Mouse (Mus musculus): ENCODE data around the gene Pdpn. TPM values are rescaled to one million over a fixed set of nuclear protein-coding genes. Genes with fewer than 3 reads are reported as not detected.
A peak's percentile ranks its signal among the peaks of the same experiment; 100 is the strongest.

Pdpn gene
- total and polyA plus RNA-seq, 2 experiments from 2014 or later, result 31.8 to 45.5 TPM

- TF ChIP-seq CTCF (IDR thresholded peaks at IDR 0.05; ENCODE audit: low read depth), result no peak
- Histone ChIP-seq H3K27ac (no peak overlapping the region), H3K4me1 (ENCODE audit: insufficient read depth, low read length) (no peaks in the 10 kb centered on the region), H3K4me3 (ENCODE audit: low read length) (no peak overlapping the region), H3K36me3 (ENCODE audit: insufficient read depth, low read length) (no peaks in the 10 kb centered on the region), H3K4me2 (ENCODE audit: low read depth, low read length) (no peak overlapping the region), H3K9me3 (ENCODE audit: low read length) (no peaks in the 10 kb centered on the region), H3K9ac (replicated peaks; ENCODE audit: low read length) (no peak overlapping the region), H3K27me3 (ENCODE audit: insufficient read depth, low read length) (no peaks in the 10 kb centered on the region)
- WGBS, result 94% methylated on average over 10 of the region's 10 CpGs
- no peak for DNase-seq (ENCODE audit: low spot score)
- ATAC-seq, result peak; percentile 35; the same call in 1 of the 2 replicates
Observed at GRCm38 (mm10) chr4:143231790-143232422, 67.5 kb downstream of the Pdpn start.

GRCm38 (mm10) chr4:143231110-143231509 lies 68.3 kb downstream of the Pdpn start:
- ATAC-seq, result no peak
- H3K4me3 ChIP-seq (ENCODE audit: low read length), result no peak overlapping the region
- no peaks in the 10 kb centered on the region for H3K36me3 ChIP-seq (ENCODE audit: insufficient read depth, low read length)
- DNase-seq (ENCODE audit: low spot score), result no peak
- no peaks in the 10 kb centered on the region for H3K9me3 ChIP-seq (ENCODE audit: low read length)
- no peak overlapping the region for H3K27ac ChIP-seq
- no peak overlapping the region for H3K4me2 ChIP-seq (ENCODE audit: low read depth, low read length)
- no peak overlapping the region for H3K9ac ChIP-seq (replicated peaks; ENCODE audit: low read length)
- no peaks in the 10 kb centered on the region for H3K4me1 ChIP-seq (ENCODE audit: insufficient read depth, low read length)
- TF ChIP-seq CTCF (IDR thresholded peaks at IDR 0.05; ENCODE audit: low read depth), result no peak
- H3K27me3 ChIP-seq (ENCODE audit: insufficient read depth, low read length), result no peaks in the 10 kb centered on the region
- 69% methylated on average over 3 of the region's 3 CpGs for WGBS

DNA sequence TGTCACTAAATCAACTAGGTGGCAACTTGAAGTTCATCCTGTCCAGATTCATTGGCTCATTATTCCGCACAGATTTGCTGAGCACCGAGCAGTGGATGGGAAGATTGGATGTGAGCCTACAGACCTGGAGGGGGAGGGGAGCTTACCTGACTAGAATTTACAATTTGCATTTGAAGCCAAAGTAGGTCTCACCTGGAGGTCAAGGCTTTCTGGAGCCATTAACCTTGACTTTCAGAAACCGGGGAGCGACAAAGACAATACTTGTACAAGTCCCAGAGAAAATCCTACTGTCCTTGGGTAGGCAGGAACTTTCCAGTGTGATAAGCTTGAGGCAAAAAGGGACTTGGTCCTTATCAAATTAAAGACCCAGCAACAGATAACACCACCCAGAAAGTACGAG lies 71.4 kb downstream of the Pdpn start:
- DNase-seq (ENCODE audit: low spot score) (no peak), ATAC-seq (no peak)
- Histone ChIP-seq H3K4me2 (ENCODE audit: low read depth, low read length) (no peak overlapping the region), H3K27ac (no peak overlapping the region), H3K27me3 (ENCODE audit: insufficient read depth, low read length) (no peaks in the 10 kb centered on the region), H3K4me3 (ENCODE audit: low read length) (no peak overlapping the region), H3K4me1 (ENCODE audit: insufficient read depth, low read length) (no peaks in the 10 kb centered on the region), H3K9ac (replicated peaks; ENCODE audit: low read length) (no peak overlapping the region), H3K36me3 (ENCODE audit: insufficient read depth, low read length) (no peaks in the 10 kb centered on the region), H3K9me3 (ENCODE audit: low read length) (no peaks in the 10 kb centered on the region)
- TF ChIP-seq CTCF (IDR thresholded peaks at IDR 0.05; ENCODE audit: low read depth), result no peak
- 68% methylated on average over 5 of the region's 5 CpGs for WGBS

DNA sequence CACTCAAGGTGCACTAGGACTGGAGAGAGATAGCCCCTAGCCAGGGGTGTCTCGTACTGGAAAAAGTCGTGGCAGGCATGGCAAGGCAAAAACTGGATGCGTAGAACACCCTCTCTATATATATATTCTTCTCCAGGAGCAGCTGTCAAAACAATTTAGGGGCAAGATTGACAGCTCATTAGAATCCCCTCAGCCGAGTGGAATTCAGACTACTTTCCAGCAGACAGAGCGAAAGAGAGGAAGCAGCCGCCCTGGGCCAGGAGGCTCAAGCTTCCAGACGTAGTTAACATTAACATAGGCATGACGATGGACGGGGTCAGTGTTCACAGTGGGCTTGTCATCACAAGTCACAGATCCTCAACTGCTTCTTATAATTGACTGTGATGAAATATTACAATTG lies 73.5 kb downstream of the Pdpn start:
- DNase-seq (ENCODE audit: low spot score), result no peak
- ATAC-seq, result no peak
- 44% methylated on average over 9 of the region's 9 CpGs for WGBS
- Histone ChIP-seq H3K27me3 (ENCODE audit: insufficient read depth, low read length) (no peaks in the 10 kb centered on the region), H3K9ac (replicated peaks; ENCODE audit: low read length) (no peak overlapping the region), H3K4me1 (ENCODE audit: insufficient read depth, low read length) (no peaks in the 10 kb centered on the region), H3K4me2 (ENCODE audit: low read depth, low read length) (no peak overlapping the region), H3K36me3 (ENCODE audit: insufficient read depth, low read length) (no peaks in the 10 kb centered on the region), H3K4me3 (ENCODE audit: low read length) (no peak overlapping the region), H3K9me3 (ENCODE audit: low read length) (no peaks in the 10 kb centered on the region), H3K27ac (no peak overlapping the region)
- no peak for TF ChIP-seq CTCF (IDR thresholded peaks at IDR 0.05; ENCODE audit: low read depth)

GRCm38 (mm10) chr4:143219316-143219751 lies 80.0 kb downstream of the Pdpn start:
- Histone ChIP-seq H3K36me3 (ENCODE audit: insufficient read depth, low read length) (no peaks in the 10 kb centered on the region), H3K4me2 (ENCODE audit: low read depth, low read length) (peak overlapping the region; percentile 39), H3K27me3 (ENCODE audit: insufficient read depth, low read length) (no peaks in the 10 kb centered on the region), H3K27ac (peak overlapping the region; percentile 5; the same call in 1 of the 2 replicates), H3K4me3 (ENCODE audit: low read length) (0 out of 2 replicates have a peak overlapping the region, but pooled peaks have one; percentile 7), H3K4me1 (ENCODE audit: insufficient read depth, low read length) (no peaks in the 10 kb centered on the region), H3K9ac (replicated peaks; ENCODE audit: low read length) (no peak overlapping the region; the same call in 1 of the 2 replicates), H3K9me3 (ENCODE audit: low read length) (no peaks in the 10 kb centered on the region)
- ATAC-seq, result peak; percentile 87
- no peak for TF ChIP-seq CTCF (IDR thresholded peaks at IDR 0.05; ENCODE audit: low read depth)
- peak; percentile 28 for DNase-seq (ENCODE audit: low spot score)
- WGBS, result 9% methylated on average over 9 of the region's 9 CpGs

DNA sequence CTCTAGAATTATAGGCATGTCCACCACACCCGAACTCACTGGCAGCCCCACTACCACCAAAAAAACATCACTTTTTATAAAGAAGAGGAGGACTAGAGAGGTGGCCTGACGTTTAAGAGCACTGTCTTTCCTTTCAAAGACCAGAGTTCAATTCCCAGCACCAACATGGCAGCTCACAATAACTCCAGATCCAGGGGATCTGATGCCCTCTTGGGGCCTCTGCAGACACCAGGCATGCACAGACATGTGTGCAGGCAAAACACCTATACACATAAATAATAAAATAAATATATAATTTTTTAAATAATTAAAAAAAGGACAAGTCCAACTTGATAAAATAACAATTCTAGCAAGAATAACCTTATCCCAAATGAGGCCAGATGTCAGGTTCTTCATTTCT lies 80.5 kb downstream of the Pdpn start:
- Histone ChIP-seq H3K4me3 (ENCODE audit: low read length) (no peak overlapping the region), H3K27ac (peak overlapping the region; percentile 5; the same call in 1 of the 2 replicates), H3K4me2 (ENCODE audit: low read depth, low read length) (peak overlapping the region; percentile 39), H3K9ac (replicated peaks; ENCODE audit: low read length) (no peak overlapping the region; the same call in 1 of the 2 replicates), H3K27me3 (ENCODE audit: insufficient read depth, low read length) (no peaks in the 10 kb centered on the region), H3K9me3 (ENCODE audit: low read length) (no peaks in the 10 kb centered on the region), H3K4me1 (ENCODE audit: insufficient read depth, low read length) (no peaks in the 10 kb centered on the region), H3K36me3 (ENCODE audit: insufficient read depth, low read length) (no peaks in the 10 kb centered on the region)
- DNase-seq (ENCODE audit: low spot score) (no peak), ATAC-seq (no peak)
- no peak for TF ChIP-seq CTCF (IDR thresholded peaks at IDR 0.05; ENCODE audit: low read depth)
- whole genome bisulfite sequencing, result 83% methylated on average over 2 of the region's 2 CpGs

Other genes starting within 250 kb of the Pdpn start
- gene Prdm2, start 86.6 kb downstream of the Pdpn start, total RNA-seq (2014; rRNA removed), result 16.6 and 23.8 TPM in 2 replicates
- gene Prdm2, start 86.6 kb downstream of the Pdpn start, polyA plus RNA-seq (2015; fragmentation: Nextera tagmentation; extraction: Ambion mirVana), result 10.3 and 11.0 TPM in 2 replicates
- gene Lrrc38, start 50.2 kb upstream of the Pdpn start, total RNA-seq (2014; rRNA removed), result 0.29 and 0.63 TPM in 2 replicates
- 0.84 and 0.97 TPM in 2 replicates for gene Lrrc38, start 50.2 kb upstream of the Pdpn start, polyA plus RNA-seq (2015; fragmentation: Nextera tagmentation; extraction: Ambion mirVana)
- gene Pramel1, start 94.9 kb upstream of the Pdpn start, total RNA-seq (2014; rRNA removed), result not detected in 2 replicates
- gene Pramel1, start 94.9 kb upstream of the Pdpn start, polyA plus RNA-seq (2015; fragmentation: Nextera tagmentation; extraction: Ambion mirVana), result not detected in 2 replicates
- gene Pramef8, start 112.9 kb upstream of the Pdpn start, total RNA-seq (2014; rRNA removed), result 26.1 and 48.5 TPM in 2 replicates
- 16.0 and 18.3 TPM in 2 replicates for gene Pramef8, start 112.9 kb upstream of the Pdpn start, polyA plus RNA-seq (2015; fragmentation: Nextera tagmentation; extraction: Ambion mirVana)
- not detected in 2 replicates for gene Oog4, start 150.8 kb upstream of the Pdpn start, total RNA-seq (2014; rRNA removed)
- not detected in 2 replicates for gene Oog4, start 150.8 kb upstream of the Pdpn start, polyA plus RNA-seq (2015; fragmentation: Nextera tagmentation; extraction: Ambion mirVana)
- not detected in 2 replicates for gene Gm13043, start 211.8 kb upstream of the Pdpn start, total RNA-seq (2014; rRNA removed)
- gene Gm13043, start 211.8 kb upstream of the Pdpn start, polyA plus RNA-seq (2015; fragmentation: Nextera tagmentation; extraction: Ambion mirVana), result not detected in 2 replicates
- not detected in 2 replicates for gene Gm13040, start 236.4 kb upstream of the Pdpn start, total RNA-seq (2014; rRNA removed)
- not detected in 2 replicates for gene Gm13040, start 236.4 kb upstream of the Pdpn start, polyA plus RNA-seq (2015; fragmentation: Nextera tagmentation; extraction: Ambion mirVana)

All from hindbrain, postnatal 0 days (tissue).